Mouse (Mus musculus): ENCODE data around the gene Trex1. TPM values are rescaled to one million over a fixed set of nuclear protein-coding genes. Genes with fewer than 3 reads are reported as not detected.

Gene Trex1
- polyA plus RNA-seq, 1 experiment = 40.4 TPM

- TF ChIP-seq CTCF (IDR thresholded peaks at IDR 0.05; ENCODE audit: borderline replicate concordance, insufficient read depth, low read depth, low read length) (no peak), POLR2A (IDR thresholded peaks at IDR 0.05; ENCODE audit: borderline replicate concordance, insufficient read depth, low read length) (no peak)
- Histone ChIP-seq H3K4me1 (ENCODE audit: control insufficient read depth, insufficient read depth, low read length) (no peaks in the 10 kb centered on the region), H3K27ac (ENCODE audit: insufficient read depth, low read length) (no peak overlapping the region), H3K4me3 (replicated peaks; ENCODE audit: insufficient read depth, low read depth, low read length) (no peak overlapping the region), H3K27me3 (ENCODE audit: control insufficient read depth, insufficient read depth, low read length) (no peaks in the 10 kb centered on the region)
- WGBS = 84% methylated on average over 7 of the region's 7 CpGs
- no peak for DNase-seq
These were observed 10.2 kb downstream of the Trex1 start for GRCm38 (mm10) chr9:109049316-109049715.

GRCm38 (mm10) chr9:109046306-109046705, 13.2 kb downstream of the Trex1 start:
- no peak overlapping the region for H3K27ac ChIP-seq (ENCODE audit: insufficient read depth, low read length)
- DNase-seq = peak; percentile 29 to 52
- H3K4me3 ChIP-seq (replicated peaks; ENCODE audit: insufficient read depth, low read depth, low read length) = no peak overlapping the region
- TF ChIP-seq CTCF (IDR thresholded peaks at IDR 0.05; ENCODE audit: borderline replicate concordance, insufficient read depth, low read depth, low read length) = peak; percentile 59; the same call in 1 of the 2 replicates
- no peak for TF ChIP-seq POLR2A (IDR thresholded peaks at IDR 0.05; ENCODE audit: borderline replicate concordance, insufficient read depth, low read length)
- no peaks in the 10 kb centered on the region for H3K27me3 ChIP-seq (ENCODE audit: control insufficient read depth, insufficient read depth, low read length)
- 25% methylated on average over 5 of the region's 5 CpGs for WGBS
- no peaks in the 10 kb centered on the region for H3K4me1 ChIP-seq (ENCODE audit: control insufficient read depth, insufficient read depth, low read length)

DNA sequence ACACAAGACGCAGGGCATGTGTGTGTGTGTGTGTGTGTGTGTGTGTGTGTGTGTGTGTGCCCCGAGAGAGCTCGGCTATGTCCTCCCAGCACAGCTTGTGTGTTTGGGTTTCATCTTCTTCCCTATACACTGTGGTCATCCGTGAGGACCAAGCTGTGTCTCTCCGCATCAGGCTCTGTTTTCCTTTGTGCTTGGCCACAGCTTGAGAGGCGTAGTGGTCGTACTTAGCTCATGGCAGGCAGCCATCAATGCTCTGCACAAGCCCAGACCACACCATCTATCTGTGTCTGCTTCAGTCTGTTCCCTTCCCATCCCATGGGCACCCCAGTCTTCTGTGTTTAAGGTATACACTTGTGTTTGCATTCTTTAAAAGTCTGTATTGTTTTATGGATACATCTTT, 18.2 kb downstream of the Trex1 start:
- no peaks in the 10 kb centered on the region; the same call in 1 of the 2 replicates for H3K27me3 ChIP-seq (ENCODE audit: control insufficient read depth, insufficient read depth, low read length)
- no peak overlapping the region for H3K27ac ChIP-seq (ENCODE audit: insufficient read depth, low read length)
- no peak overlapping the region for H3K4me3 ChIP-seq (replicated peaks; ENCODE audit: insufficient read depth, low read depth, low read length)
- TF ChIP-seq POLR2A (IDR thresholded peaks at IDR 0.05; ENCODE audit: borderline replicate concordance, insufficient read depth, low read length) (no peak), CTCF (IDR thresholded peaks at IDR 0.05; ENCODE audit: borderline replicate concordance, insufficient read depth, low read depth, low read length) (no peak)
- H3K4me1 ChIP-seq (ENCODE audit: control insufficient read depth, insufficient read depth, low read length) = 0 out of 2 replicates have a peak, but pooled peaks cover 2% of the 10 kb centered on the region
- 41% methylated on average over 7 of the region's 7 CpGs for WGBS
- no peak for DNase-seq

DNA sequence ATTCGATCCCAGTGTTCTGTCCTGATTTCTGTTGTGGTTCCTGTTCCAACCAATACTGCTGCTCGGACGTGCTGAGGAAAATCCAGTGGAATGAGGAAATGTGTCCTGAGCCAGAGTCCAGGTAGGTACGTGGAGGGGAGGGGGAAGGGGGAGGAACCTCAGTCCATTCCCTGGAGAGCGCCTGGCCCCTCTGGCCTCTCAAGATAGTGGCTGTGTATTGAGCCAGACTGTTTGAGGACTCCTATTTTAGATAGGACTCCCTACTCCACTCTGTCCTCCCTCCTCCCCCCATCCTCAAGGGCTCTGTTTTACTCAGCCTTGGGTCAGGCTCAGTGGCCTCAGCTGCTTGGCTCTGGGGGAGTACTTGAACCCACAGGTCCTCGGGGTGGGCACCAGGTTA, 18.6 kb downstream of the Trex1 start:
- no peak for DNase-seq
- Histone ChIP-seq H3K27ac (ENCODE audit: insufficient read depth, low read length) (no peak overlapping the region), H3K27me3 (ENCODE audit: control insufficient read depth, insufficient read depth, low read length) (no peaks in the 10 kb centered on the region; the same call in 1 of the 2 replicates), H3K4me1 (ENCODE audit: control insufficient read depth, insufficient read depth, low read length) (0 out of 2 replicates have a peak, but pooled peaks cover 2% of the 10 kb centered on the region), H3K4me3 (replicated peaks; ENCODE audit: insufficient read depth, low read depth, low read length) (no peak overlapping the region)
- TF ChIP-seq POLR2A (IDR thresholded peaks at IDR 0.05; ENCODE audit: borderline replicate concordance, insufficient read depth, low read length) = no peak
- TF ChIP-seq CTCF (IDR thresholded peaks at IDR 0.05; ENCODE audit: borderline replicate concordance, insufficient read depth, low read depth, low read length) = no peak
- 81% methylated on average over 6 of the region's 6 CpGs for WGBS

DNA sequence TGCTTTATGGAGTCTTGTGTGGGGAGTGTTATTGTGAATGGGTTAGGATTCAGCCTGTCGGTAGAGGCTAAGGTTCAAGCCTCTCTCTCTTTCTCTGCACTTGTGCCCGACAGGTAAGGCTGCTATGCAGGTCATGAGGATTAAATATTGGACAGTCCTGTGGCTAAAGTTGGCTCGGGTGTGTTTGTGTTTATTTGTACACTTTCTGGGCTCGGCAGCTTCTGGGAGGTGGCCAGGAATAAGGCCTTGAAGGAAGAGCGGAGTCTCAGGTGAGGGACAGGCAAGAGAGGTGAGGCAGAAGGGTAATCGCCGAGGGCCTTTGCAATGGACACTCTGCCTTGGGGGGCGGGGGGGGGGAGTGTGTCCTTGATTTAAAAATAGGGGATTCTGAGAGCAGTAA, 19.3 kb downstream of the Trex1 start:
- no peak overlapping the region for H3K4me3 ChIP-seq (replicated peaks; ENCODE audit: insufficient read depth, low read depth, low read length)
- TF ChIP-seq POLR2A (IDR thresholded peaks at IDR 0.05; ENCODE audit: borderline replicate concordance, insufficient read depth, low read length) = no peak
- TF ChIP-seq CTCF (IDR thresholded peaks at IDR 0.05; ENCODE audit: borderline replicate concordance, insufficient read depth, low read depth, low read length) = no peak
- peak in 1 of 2 experiments; percentile 41 for DNase-seq
- WGBS = 85% methylated on average over 8 of the region's 8 CpGs
- H3K27ac ChIP-seq (ENCODE audit: insufficient read depth, low read length) = no peak overlapping the region
- no peaks in the 10 kb centered on the region; the same call in 1 of the 2 replicates for H3K27me3 ChIP-seq (ENCODE audit: control insufficient read depth, insufficient read depth, low read length)
- 0 out of 2 replicates have a peak, but pooled peaks cover 2% of the 10 kb centered on the region for H3K4me1 ChIP-seq (ENCODE audit: control insufficient read depth, insufficient read depth, low read length)

DNA sequence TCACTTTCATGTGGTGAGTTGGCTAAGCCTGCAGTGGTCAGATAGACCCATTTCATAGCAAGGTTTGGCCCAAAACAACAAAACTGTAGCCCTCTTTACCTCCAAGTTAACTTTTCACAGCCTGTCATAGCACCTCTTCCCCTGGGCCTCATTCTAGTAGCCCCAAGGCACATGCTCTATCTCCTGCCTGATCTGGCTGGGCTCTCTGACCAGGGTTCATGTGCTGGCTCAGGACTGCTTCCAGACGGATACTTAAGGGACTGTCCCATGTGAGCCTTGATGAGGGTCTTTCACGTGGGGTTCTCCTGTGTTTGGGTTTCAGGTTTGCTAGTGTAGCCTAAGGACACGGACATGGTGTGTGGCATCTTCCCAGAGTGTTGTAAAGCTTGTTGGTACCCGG, 19.9 kb downstream of the Trex1 start:
- WGBS = 87% methylated on average over 4 of the region's 4 CpGs
- no peak for TF ChIP-seq CTCF (IDR thresholded peaks at IDR 0.05; ENCODE audit: borderline replicate concordance, insufficient read depth, low read depth, low read length)
- TF ChIP-seq POLR2A (IDR thresholded peaks at IDR 0.05; ENCODE audit: borderline replicate concordance, insufficient read depth, low read length) = no peak
- Histone ChIP-seq H3K27me3 (ENCODE audit: control insufficient read depth, insufficient read depth, low read length) (no peaks in the 10 kb centered on the region; the same call in 1 of the 2 replicates), H3K4me3 (replicated peaks; ENCODE audit: insufficient read depth, low read depth, low read length) (no peak overlapping the region), H3K4me1 (ENCODE audit: control insufficient read depth, insufficient read depth, low read length) (0 out of 2 replicates have a peak, but pooled peaks cover 2% of the 10 kb centered on the region), H3K27ac (ENCODE audit: insufficient read depth, low read length) (no peak overlapping the region)
- no peak for DNase-seq

GRCm38 (mm10) chr9:109038901-109039364, 20.6 kb downstream of the Trex1 start:
- TF ChIP-seq CTCF (IDR thresholded peaks at IDR 0.05; ENCODE audit: borderline replicate concordance, insufficient read depth, low read depth, low read length) (no peak), POLR2A (IDR thresholded peaks at IDR 0.05; ENCODE audit: borderline replicate concordance, insufficient read depth, low read length) (no peak)
- Histone ChIP-seq H3K27ac (ENCODE audit: insufficient read depth, low read length) (no peak overlapping the region), H3K4me1 (ENCODE audit: control insufficient read depth, insufficient read depth, low read length) (0 out of 2 replicates have a peak, but pooled peaks cover 2% of the 10 kb centered on the region), H3K4me3 (replicated peaks; ENCODE audit: insufficient read depth, low read depth, low read length) (peak overlapping the region; percentile 58), H3K27me3 (ENCODE audit: control insufficient read depth, insufficient read depth, low read length) (no peaks in the 10 kb centered on the region; the same call in 1 of the 2 replicates)
- peak; percentile 70 to 77 for DNase-seq
- WGBS = 13% methylated on average over 8 of the region's 8 CpGs

Data from cerebellum, adult 2 months (tissue).